Mouse (Mus musculus) bone marrow, adult 2 months (tissue): ENCODE data around the gene Gm17657.

Experiments
- CTCF ChIP-seq: fragments of 200-500 bp; IDR thresholded peaks from 2 replicates; pipeline ENCODE4 v1.5.1; 2011; ENCODE audit warnings: low read length, control low read depth; ENCODE audit not compliant: control insufficient read depth, insufficient read depth
- POLR2A ChIP-seq: fragments of 200-500 bp; IDR thresholded peaks from 2 replicates; pipeline ENCODE4 v1.6.1; 2011; ENCODE audit warnings: low read depth, mild to moderate bottlenecking, control low read depth, low read length, borderline replicate concordance; ENCODE audit not compliant: control insufficient read depth

DNA sequence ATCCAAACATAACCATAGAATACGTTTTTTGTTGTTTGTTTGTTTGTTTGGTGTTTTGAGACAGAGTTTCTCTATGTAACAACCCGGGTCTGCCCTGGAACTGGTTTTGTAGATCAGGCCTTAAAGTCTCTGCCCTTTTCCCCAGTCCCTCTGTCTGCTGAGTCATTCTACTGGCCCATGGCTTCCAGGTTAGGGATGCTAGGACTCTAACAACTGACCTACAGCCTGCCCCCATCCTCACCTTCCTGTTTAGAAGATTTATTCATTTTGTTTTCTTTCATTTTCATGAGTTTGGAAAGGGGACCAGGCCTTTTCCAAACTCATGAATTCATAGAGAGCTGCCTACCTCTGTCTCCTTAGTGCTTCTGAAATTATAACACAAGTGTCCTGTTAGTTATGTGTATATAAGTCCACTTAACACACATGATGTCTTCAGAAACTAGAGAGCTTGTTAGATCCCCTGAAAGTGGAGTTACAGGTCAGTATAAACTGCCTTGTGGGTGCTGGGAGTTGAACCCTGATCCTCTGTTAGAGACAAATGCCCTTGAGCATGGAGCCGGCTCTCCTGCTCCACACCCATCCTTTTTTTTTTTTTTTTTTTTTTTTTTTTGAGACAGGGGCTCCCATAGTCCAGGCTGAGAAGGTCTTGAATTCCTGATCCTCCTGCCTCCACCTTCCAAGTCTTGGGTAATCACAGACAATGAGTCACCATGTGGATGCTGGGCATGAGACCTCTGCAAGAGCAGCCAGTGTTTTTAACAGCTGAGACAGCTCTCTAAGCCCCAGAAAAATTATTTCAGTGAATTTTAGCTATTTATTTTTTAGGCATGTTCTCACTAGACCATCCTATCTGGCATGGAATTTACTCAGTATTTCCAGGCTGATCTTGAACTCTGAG is 63.9 kb downstream of the Gm17657 start:
- TF ChIP-seq CTCF: no peak
- TF ChIP-seq POLR2A: no peak
